Comparison of ENCODE assay signal across 10 mouse cellular contexts in genomic region chr11:97476334-97477095, GRCm38 (mm10). TPM values are rescaled to one million over a fixed set of nuclear protein-coding genes. Genes with fewer than 3 reads are reported as not detected.
DNase-seq lines count a peak whose midpoint lies in the region; ATAC-seq and TF ChIP-seq lines count a peak whose summit lies in the region.
"Had no signal": no experiment of that assay in that cellular context is flagged by ENCODE, and none has a peak within 500 bp of the region (broad histone marks: within the 10 kb centered on the region; RNA-seq: fewer than 3 reads in every experiment).

No protein-coding gene starts in this region.

- no peak overlapping the region for H3K4me2 ChIP-seq in embryonic facial prominence, embryonic 12.5 days (replicated peaks)
- no peak overlapping the region for H3K4me2 ChIP-seq in hindbrain, embryonic 11.5 days (replicated peaks; ENCODE audit: low read depth, low read length)
- no peak overlapping the region for H3K4me2 ChIP-seq in midbrain, embryonic 11.5 days
- H3K4me2 ChIP-seq: embryonic facial prominence, embryonic 13.5 days; limb, embryonic 15.5 days had no signal

- intact Hi-C loops in heart, adult 2 months (cut with DNase I), result loop anchor here (5.0 kb wide), 1 partner anchor 36 kb away; no protein-coding TSS in a partner anchor
- intact Hi-C loops in heart, postnatal 25 days (cut with DNase I), result no loop called here
- intact Hi-C loops in left cerebral cortex, postnatal 10 days (cut with DNase I), result no loop called here

- peaks cover 3% of the 10 kb centered on the region for H3K4me1 ChIP-seq in heart, adult 2 months (ENCODE audit: control insufficient read depth, insufficient read depth, low read length)
- no peaks in the 10 kb centered on the region; the same call in none of the 2 replicates for H3K4me1 ChIP-seq in bone marrow, adult 2 months (ENCODE audit: control insufficient read depth, insufficient read depth, low read length)
- H3K4me1 ChIP-seq in embryonic facial prominence, embryonic 12.5 days, result no peaks in the 10 kb centered on the region
- H3K4me1 ChIP-seq in hindbrain, embryonic 11.5 days (replicated peaks; ENCODE audit: control insufficient read depth, insufficient read depth, low read length), result no peaks in the 10 kb centered on the region
- H3K4me1 ChIP-seq in midbrain, embryonic 11.5 days (ENCODE audit: control insufficient read depth, insufficient read depth, low read length), result no peaks in the 10 kb centered on the region; the same call in 1 of the 2 replicates
- H3K4me1 ChIP-seq: embryonic facial prominence, embryonic 13.5 days; limb, embryonic 15.5 days had no signal

- H3K36me3 ChIP-seq in heart, adult 2 months (ENCODE audit: control insufficient read depth, insufficient read depth, low read length), result peaks cover 2% of the 10 kb centered on the region; the same call in 1 of the 2 replicates
- H3K36me3 ChIP-seq in embryonic facial prominence, embryonic 12.5 days, result peaks cover 71% of the 10 kb centered on the region
- H3K36me3 ChIP-seq in hindbrain, embryonic 11.5 days (ENCODE audit: control insufficient read depth, insufficient read depth, low read length), result no peaks in the 10 kb centered on the region
- no peaks in the 10 kb centered on the region; the same call in 1 of the 2 replicates for H3K36me3 ChIP-seq in midbrain, embryonic 11.5 days (ENCODE audit: control insufficient read depth, insufficient read depth, low read length)

- no peak overlapping the region for H3K9ac ChIP-seq in heart, adult 2 months (ENCODE audit: low read depth, low read length)
- H3K9ac ChIP-seq in embryonic facial prominence, embryonic 12.5 days, result 0 out of 2 replicates have a peak overlapping the region, but pooled peaks have one; percentile 17
- 0 out of 2 replicates have a peak overlapping the region, but pooled peaks have one; percentile 27 for H3K9ac ChIP-seq in hindbrain, embryonic 11.5 days (ENCODE audit: low read depth, low read length)
- no peak overlapping the region for H3K9ac ChIP-seq in midbrain, embryonic 11.5 days (ENCODE audit: low read length)
- H3K9ac ChIP-seq: embryonic facial prominence, embryonic 13.5 days; limb, embryonic 15.5 days had no signal

- no peak overlapping the region for H3K27ac ChIP-seq in heart, adult 2 months
- no peak overlapping the region for H3K27ac ChIP-seq in bone marrow, adult 2 months (ENCODE audit: control insufficient read depth, insufficient read depth, low read depth, low read length, poor library complexity)
- H3K27ac ChIP-seq in embryonic facial prominence, embryonic 12.5 days, result no peak overlapping the region
- H3K27ac ChIP-seq in hindbrain, embryonic 11.5 days (ENCODE audit: low read depth, low read length), result no peak overlapping the region
- no peak overlapping the region for H3K27ac ChIP-seq in midbrain, embryonic 11.5 days (ENCODE audit: low read depth, low read length)
- H3K27ac ChIP-seq: embryonic facial prominence, embryonic 13.5 days; limb, embryonic 15.5 days had no signal

- no peaks in the 10 kb centered on the region for H3K79me2 ChIP-seq in heart, adult 2 months (replicated peaks; ENCODE audit: control insufficient read depth, insufficient read depth, low read length)

- TF ChIP-seq CTCF in heart, adult 2 months (IDR thresholded peaks at IDR 0.05), result peak; percentile 84
- TF ChIP-seq CTCF in bone marrow, adult 2 months (IDR thresholded peaks at IDR 0.05; ENCODE audit: control insufficient read depth, insufficient read depth, low read length), result peak; percentile 51; the same call in 1 of the 2 replicates

- TF ChIP-seq POLR2A in heart, adult 2 months (IDR thresholded peaks at IDR 0.05; ENCODE audit: insufficient read depth, low read depth, low read length), result no peak
- TF ChIP-seq POLR2A in bone marrow, adult 2 months (IDR thresholded peaks at IDR 0.05; ENCODE audit: borderline replicate concordance, control insufficient read depth, low read depth, low read length), result no peak

- no peaks in the 10 kb centered on the region for H3K27me3 ChIP-seq in heart, adult 2 months (ENCODE audit: control insufficient read depth, insufficient read depth, low read length)
- H3K27me3 ChIP-seq in embryonic facial prominence, embryonic 12.5 days, result no peaks in the 10 kb centered on the region
- no peaks in the 10 kb centered on the region for H3K27me3 ChIP-seq in hindbrain, embryonic 11.5 days (ENCODE audit: control insufficient read depth, insufficient read depth, low read length)
- H3K27me3 ChIP-seq in midbrain, embryonic 11.5 days (ENCODE audit: control insufficient read depth, insufficient read depth, low read length), result no peaks in the 10 kb centered on the region
- H3K27me3 ChIP-seq: embryonic facial prominence, embryonic 13.5 days; limb, embryonic 15.5 days had no signal

- no peak for TF ChIP-seq EP300 in heart, adult 2 months (IDR thresholded peaks at IDR 0.05; ENCODE audit: insufficient read depth, low read depth, low read length)

- WGBS in heart, adult 2 months, result 71% methylated on average over 8 of the region's 8 CpGs
- WGBS in bone marrow, adult 2 months, result 72% methylated on average over 8 of the region's 8 CpGs
- WGBS in embryonic facial prominence, embryonic 12.5 days, result 63% methylated on average over 8 of the region's 8 CpGs
- 66% methylated on average over 8 of the region's 8 CpGs for WGBS in hindbrain, embryonic 11.5 days
- 59% methylated on average over 8 of the region's 8 CpGs for WGBS in midbrain, embryonic 11.5 days

- H3K4me3 ChIP-seq in heart, adult 2 months, result no peak overlapping the region
- no peak overlapping the region for H3K4me3 ChIP-seq in bone marrow, adult 2 months (replicated peaks; ENCODE audit: control insufficient read depth, low read depth, low read length)
- H3K4me3 ChIP-seq in embryonic facial prominence, embryonic 12.5 days, result no peak overlapping the region
- no peak overlapping the region for H3K4me3 ChIP-seq in hindbrain, embryonic 11.5 days (ENCODE audit: low read depth, low read length)
- no peak overlapping the region for H3K4me3 ChIP-seq in midbrain, embryonic 11.5 days (ENCODE audit: low read depth, low read length)
- H3K4me3 ChIP-seq: embryonic facial prominence, embryonic 13.5 days; limb, embryonic 15.5 days had no signal

- no peak for ATAC-seq in embryonic facial prominence, embryonic 12.5 days (ENCODE audit: insufficient number of reproducible peaks, insufficient read depth, low FRiP score, low TSS enrichment)
- 0 out of 2 replicates have a peak, but pooled peaks have one; percentile 47 for ATAC-seq in hindbrain, embryonic 11.5 days (ENCODE audit: low FRiP score)
- ATAC-seq in midbrain, embryonic 11.5 days (ENCODE audit: low FRiP score), result peak; percentile 59; the same call in 1 of the 2 replicates

- no peak for DNase-seq in heart, adult 2 months
- no peak for DNase-seq in heart, postnatal 25 days (ENCODE audit: low spot score)
- DNase-seq in hindbrain, embryonic 11.5 days (ENCODE audit: low spot score), result peak; percentile 89
- DNase-seq in left cerebral cortex, postnatal 10 days (ENCODE audit: extremely low spot score in 1 of 2, low spot score in 2 of 2), result peak; percentile 72 to 74
- DNase-seq in midbrain, embryonic 11.5 days (ENCODE audit: low spot score, missing footprints), result peak; percentile 97
- DNase-seq in spleen, postnatal 4 days (ENCODE audit: low spot score in 2 of 2), result peak; percentile 66 to 86

- H3K9me3 ChIP-seq in embryonic facial prominence, embryonic 12.5 days, result no peaks in the 10 kb centered on the region
- H3K9me3 ChIP-seq in hindbrain, embryonic 11.5 days (ENCODE audit: control insufficient read depth, low read length), result no peaks in the 10 kb centered on the region
- H3K9me3 ChIP-seq in midbrain, embryonic 11.5 days (ENCODE audit: control insufficient read depth, low read length), result no peaks in the 10 kb centered on the region
- H3K9me3 ChIP-seq: embryonic facial prominence, embryonic 13.5 days; limb, embryonic 15.5 days had no signal

RNA-seq across cellular contexts. Expression of gene 4933428G20Rik, which starts 23.6 kb away (rescaled TPM):
- total RNA-seq in heart, adult 2 months (2021), result not detected
- polyA plus RNA-seq in heart, adult 2 months (2012; rRNA removed), result not detected in 2 replicates
- not detected for total RNA-seq in heart, postnatal 25 days (2021)
- polyA plus RNA-seq in bone marrow, adult 2 months (2011; ENCODE audit: insufficient read depth, insufficient read length, low replicate concordance, missing spikeins), result not detected in 2 replicates
- 1.1 and 1.4 TPM in 2 replicates for polyA plus RNA-seq in embryonic facial prominence, embryonic 12.5 days (2016; fragmentation: Nextera tagmentation; extraction: Ambion mirVana)
- 0.20 TPM in 1 of 2 replicates, not detected in the other for polyA plus RNA-seq in hindbrain, embryonic 11.5 days (2014; fragmentation: Nextera tagmentation; extraction: Ambion mirVana)
- not detected for total RNA-seq in left cerebral cortex, postnatal 10 days (2021)
- 0.11 TPM in 1 of 2 replicates, not detected in the other for polyA plus RNA-seq in midbrain, embryonic 11.5 days (2014; fragmentation: Nextera tagmentation; extraction: Ambion mirVana)

Comparison
In these comparisons a context has a peak if more than half of its experiments do, and no peak if none do; other contexts are left out.
1. DNase-seq: peak in hindbrain, embryonic 11.5 days (single experiment), left cerebral cortex, postnatal 10 days (2 of 2), midbrain, embryonic 11.5 days (single experiment) and spleen, postnatal 4 days (2 of 2); none in heart, adult 2 months (0 of 2) and heart, postnatal 25 days (single experiment).
2. H3K9ac ChIP-seq: peak in embryonic facial prominence, embryonic 12.5 days (single experiment) and hindbrain, embryonic 11.5 days (single experiment); none in heart, adult 2 months (single experiment) and midbrain, embryonic 11.5 days (single experiment).